Mouse (Mus musculus): ENCODE data around the gene Cenpx. TPM values are rescaled to one million over a fixed set of nuclear protein-coding genes. Genes with fewer than 3 reads are reported as not detected.
A peak's percentile ranks its signal among the peaks of the same experiment; 100 is the strongest.

Cenpx gene
- polyA plus RNA-seq, 1 experiment: 57.6 TPM

- no peaks in the 10 kb centered on the region for H3K79me3 ChIP-seq (ENCODE audit: low read depth)
- H3K27me3 ChIP-seq (ENCODE audit: control insufficient read depth, insufficient read depth, insufficient read length): peaks cover 3% of the 10 kb centered on the region
- no peak overlapping the region for H3K4me3 ChIP-seq (ENCODE audit: insufficient read depth, poor library complexity, severe bottlenecking)
- H3K36me3 ChIP-seq (ENCODE audit: control insufficient read depth, insufficient read depth): no peaks in the 10 kb centered on the region
- TF ChIP-seq CEBPB (IDR thresholded peaks at IDR 0.05; ENCODE audit: low read depth) (no peak), FOSL1 (IDR thresholded peaks at IDR 0.05; ENCODE audit: insufficient read depth, low read length, poor library complexity, severe bottlenecking) (no peak), MYOG (IDR thresholded peaks at IDR 0.05; ENCODE audit: control insufficient read depth, extremely low read depth, insufficient read length) (no peak), CTCF (IDR thresholded peaks at IDR 0.05; ENCODE audit: control insufficient read depth, insufficient read depth, insufficient read length) (peak; percentile 28), MYOD1 (IDR thresholded peaks at IDR 0.05; ENCODE audit: control insufficient read depth, insufficient read length, low read depth) (no peak), USF1 (IDR thresholded peaks at IDR 0.05; ENCODE audit: low read depth) (no peak), MAX (IDR thresholded peaks at IDR 0.05) (no peak)
- no peak overlapping the region for H3ac ChIP-seq (ENCODE audit: control insufficient read depth, insufficient read length, low read depth)
- H3K79me2 ChIP-seq (ENCODE audit: control insufficient read depth, insufficient read depth): no peaks in the 10 kb centered on the region
These were observed 35.9 kb upstream of the Cenpx start for GRCm38 (mm10) chr11:120749430-120749829.

- TF ChIP-seq MYOD1 (IDR thresholded peaks at IDR 0.05; ENCODE audit: control insufficient read depth, insufficient read length, low read depth) (no peak), MYOG (IDR thresholded peaks at IDR 0.05; ENCODE audit: control insufficient read depth, extremely low read depth, insufficient read length) (no peak), FOSL1 (IDR thresholded peaks at IDR 0.05; ENCODE audit: insufficient read depth, low read length, poor library complexity, severe bottlenecking) (no peak), USF1 (IDR thresholded peaks at IDR 0.05; ENCODE audit: low read depth) (no peak), CTCF (IDR thresholded peaks at IDR 0.05; ENCODE audit: control insufficient read depth, insufficient read depth, insufficient read length) (no peak), MAX (IDR thresholded peaks at IDR 0.05) (no peak), CEBPB (IDR thresholded peaks at IDR 0.05; ENCODE audit: low read depth) (no peak)
- H3K36me3 ChIP-seq (ENCODE audit: control insufficient read depth, insufficient read depth): no peaks in the 10 kb centered on the region
- no peaks in the 10 kb centered on the region for H3K79me3 ChIP-seq (ENCODE audit: low read depth)
- no peak overlapping the region for H3K4me3 ChIP-seq (ENCODE audit: insufficient read depth, poor library complexity, severe bottlenecking)
- H3K27me3 ChIP-seq (ENCODE audit: control insufficient read depth, insufficient read depth, insufficient read length): peaks cover 6% of the 10 kb centered on the region
- no peak overlapping the region for H3ac ChIP-seq (ENCODE audit: control insufficient read depth, insufficient read length, low read depth)
- no peaks in the 10 kb centered on the region for H3K79me2 ChIP-seq (ENCODE audit: control insufficient read depth, insufficient read depth)
These were observed 34.4 kb upstream of the Cenpx start for GRCm38 (mm10) chr11:120747974-120748373.

- Histone ChIP-seq H3ac (ENCODE audit: control insufficient read depth, insufficient read length, low read depth) (no peak overlapping the region), H3K79me3 (ENCODE audit: low read depth) (no peaks in the 10 kb centered on the region), H3K36me3 (ENCODE audit: control insufficient read depth, insufficient read depth) (no peaks in the 10 kb centered on the region), H3K27me3 (ENCODE audit: control insufficient read depth, insufficient read depth, insufficient read length) (peaks cover 24% of the 10 kb centered on the region), H3K79me2 (ENCODE audit: control insufficient read depth, insufficient read depth) (no peaks in the 10 kb centered on the region), H3K4me3 (ENCODE audit: insufficient read depth, poor library complexity, severe bottlenecking) (no peak overlapping the region)
- TF ChIP-seq USF1 (IDR thresholded peaks at IDR 0.05; ENCODE audit: low read depth) (no peak), MYOD1 (IDR thresholded peaks at IDR 0.05; ENCODE audit: control insufficient read depth, insufficient read length, low read depth) (no peak), MAX (IDR thresholded peaks at IDR 0.05) (no peak), FOSL1 (IDR thresholded peaks at IDR 0.05; ENCODE audit: insufficient read depth, low read length, poor library complexity, severe bottlenecking) (no peak), CTCF (IDR thresholded peaks at IDR 0.05; ENCODE audit: control insufficient read depth, insufficient read depth, insufficient read length) (no peak)
These were observed 30.7 kb upstream of the Cenpx start for GRCm38 (mm10) chr11:120744121-120744701.

- TF ChIP-seq MAX (IDR thresholded peaks at IDR 0.05): no peak
- no peak for TF ChIP-seq CTCF (IDR thresholded peaks at IDR 0.05; ENCODE audit: control insufficient read depth, insufficient read depth, insufficient read length)
- no peak for TF ChIP-seq MYOG (IDR thresholded peaks at IDR 0.05; ENCODE audit: control insufficient read depth, extremely low read depth, insufficient read length)
- no peak for TF ChIP-seq USF1 (IDR thresholded peaks at IDR 0.05; ENCODE audit: low read depth)
- TF ChIP-seq CEBPB (IDR thresholded peaks at IDR 0.05; ENCODE audit: low read depth): no peak
- TF ChIP-seq FOSL1 (IDR thresholded peaks at IDR 0.05; ENCODE audit: insufficient read depth, low read length, poor library complexity, severe bottlenecking): no peak
- TF ChIP-seq MYOD1 (IDR thresholded peaks at IDR 0.05; ENCODE audit: control insufficient read depth, insufficient read length, low read depth): no peak
- no peaks in the 10 kb centered on the region for H3K79me2 ChIP-seq (ENCODE audit: control insufficient read depth, insufficient read depth)
- H3K27me3 ChIP-seq (ENCODE audit: control insufficient read depth, insufficient read depth, insufficient read length): peaks cover 24% of the 10 kb centered on the region
- no peaks in the 10 kb centered on the region for H3K36me3 ChIP-seq (ENCODE audit: control insufficient read depth, insufficient read depth)
- no peak overlapping the region for H3ac ChIP-seq (ENCODE audit: control insufficient read depth, insufficient read length, low read depth)
- no peaks in the 10 kb centered on the region for H3K79me3 ChIP-seq (ENCODE audit: low read depth)
- no peak overlapping the region for H3K4me3 ChIP-seq (ENCODE audit: insufficient read depth, poor library complexity, severe bottlenecking)
These were observed 27.4 kb upstream of the Cenpx start for GRCm38 (mm10) chr11:120740981-120741380.

- H3K79me3 ChIP-seq (ENCODE audit: low read depth): no peaks in the 10 kb centered on the region
- H3K27me3 ChIP-seq (ENCODE audit: control insufficient read depth, insufficient read depth, insufficient read length): peaks cover 8% of the 10 kb centered on the region
- no peaks in the 10 kb centered on the region for H3K36me3 ChIP-seq (ENCODE audit: control insufficient read depth, insufficient read depth)
- H3ac ChIP-seq (ENCODE audit: control insufficient read depth, insufficient read length, low read depth): no peak overlapping the region
- TF ChIP-seq USF1 (IDR thresholded peaks at IDR 0.05; ENCODE audit: low read depth): no peak
- no peak for TF ChIP-seq FOSL1 (IDR thresholded peaks at IDR 0.05; ENCODE audit: insufficient read depth, low read length, poor library complexity, severe bottlenecking)
- H3K4me3 ChIP-seq (ENCODE audit: insufficient read depth, poor library complexity, severe bottlenecking): no peak overlapping the region
- H3K79me2 ChIP-seq (ENCODE audit: control insufficient read depth, insufficient read depth): no peaks in the 10 kb centered on the region
These were observed 22.9 kb upstream of the Cenpx start for GRCm38 (mm10) chr11:120736424-120736823.

GRCm38 (mm10) chr11:120733521-120733920, 20.0 kb upstream of the Cenpx start:
- TF ChIP-seq USF1 (IDR thresholded peaks at IDR 0.05; ENCODE audit: low read depth): no peak
- no peak for TF ChIP-seq CTCF (IDR thresholded peaks at IDR 0.05; ENCODE audit: control insufficient read depth, insufficient read depth, insufficient read length)
- no peak for TF ChIP-seq MYOG (IDR thresholded peaks at IDR 0.05; ENCODE audit: control insufficient read depth, extremely low read depth, insufficient read length)
- no peak for TF ChIP-seq FOSL1 (IDR thresholded peaks at IDR 0.05; ENCODE audit: insufficient read depth, low read length, poor library complexity, severe bottlenecking)
- TF ChIP-seq CEBPB (IDR thresholded peaks at IDR 0.05; ENCODE audit: low read depth): no peak
- TF ChIP-seq MAX (IDR thresholded peaks at IDR 0.05): no peak
- Histone ChIP-seq H3K36me3 (ENCODE audit: control insufficient read depth, insufficient read depth) (no peaks in the 10 kb centered on the region), H3K79me3 (ENCODE audit: low read depth) (no peaks in the 10 kb centered on the region), H3ac (ENCODE audit: control insufficient read depth, insufficient read length, low read depth) (no peak overlapping the region), H3K4me3 (ENCODE audit: insufficient read depth, poor library complexity, severe bottlenecking) (no peak overlapping the region), H3K27me3 (ENCODE audit: control insufficient read depth, insufficient read depth, insufficient read length) (no peaks in the 10 kb centered on the region), H3K79me2 (ENCODE audit: control insufficient read depth, insufficient read depth) (no peaks in the 10 kb centered on the region)
